Mouse (Mus musculus): ENCODE results near the gene Syn3.

DNA sequence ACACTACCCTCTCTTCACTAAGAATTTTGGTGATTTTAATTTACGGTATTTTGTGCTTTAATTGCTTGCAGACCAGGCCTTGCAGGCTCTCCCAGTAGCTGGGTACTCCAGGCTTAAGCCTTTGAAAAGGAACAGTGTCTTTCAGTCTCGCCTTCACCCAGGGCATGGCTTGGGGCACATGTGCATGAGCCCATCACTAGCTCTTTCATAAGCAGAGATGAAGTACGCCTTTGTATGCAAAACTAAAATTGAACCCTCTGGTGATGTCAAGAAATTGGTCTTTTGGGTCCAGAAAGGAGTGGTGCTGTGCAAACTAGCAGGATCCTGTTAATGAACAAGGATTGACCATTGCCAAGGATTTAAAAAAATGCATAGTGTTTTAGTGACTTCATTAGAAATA lies 466.2 kb downstream of the Syn3 start:
- TF ChIP-seq CTCF (IDR thresholded peaks at IDR 0.05; ENCODE audit: low read depth), result no peak
- no peak for TF ChIP-seq EP300 (optimal IDR thresholded peaks at IDR 0.05)
